Mouse (Mus musculus): ENCODE results near the gene Surf2. TPM values are rescaled to one million over a fixed set of nuclear protein-coding genes. Genes with fewer than 3 reads are reported as not detected.

Gene Surf2
- 31.4 and 37.8 TPM in 2 replicates for polyA plus RNA-seq (2021; fragmentation: Nextera tagmentation)
- long read RNA-seq, experiment 1, transcript Surf2-202 (5 exons, 740 nt) = minor isoform, 6 of 50 reads
- long read RNA-seq, experiment 1, transcript Surf2-201 (6 exons, 1,203 nt) = major isoform, 21 of 50 reads
- long read RNA-seq, experiment 1, partial matches to known transcripts = 2 of 50 reads
- long read RNA-seq, experiment 1, other reads (novel, unspliced or antisense) = 18 of 50 reads
- long read RNA-seq, experiment 2, transcript Surf2-201 (6 exons, 1,203 nt) = major isoform, 23 of 45 reads
- long read RNA-seq, experiment 2, transcript Surf2-202 (5 exons, 740 nt) = minor isoform, 6 of 45 reads
- long read RNA-seq, experiment 2, partial matches to known transcripts = 8 of 45 reads
- long read RNA-seq, experiment 2, other reads (novel, unspliced or antisense) = 8 of 45 reads

GRCm38 (mm10) chr2:26915927-26916728, at the start of gene Surf2, which contains the start of gene Surf1:
TSS of gene Surf2 (plus strand) at chr2:26916367.
TSS of gene Surf1 (minus strand) at chr2:26916530.

GRCm38 (mm10) chr2:26902467-26903220, 13.5 kb upstream of the Surf2 start, which contains the start of gene Surf6:
TSS of gene Surf6 (minus strand) at chr2:26902879.

GRCm38 (mm10) chr2:26910124-26910993, 5.8 kb upstream of the Surf2 start, which contains the start of the genes Med22 and Rpl7a:
TSS of gene Med22 (minus strand) at chr2:26910677.
TSS of gene Rpl7a (plus strand) at chr2:26910764.

GRCm38 (mm10) chr2:26933304-26934055, 17.3 kb downstream of the Surf2 start, which contains the start of the genes Surf4 and Stkld1:
TSS of gene Surf4 (minus strand) at chr2:26933928.
TSS of gene Stkld1 (plus strand) at chr2:26934047.

GRCm38 (mm10) chr2:26963923-26964723, 48.0 kb downstream of the Surf2 start, which contains the start of gene Rexo4:
TSS of gene Rexo4 (minus strand) at chr2:26964386.

Other genes with a start within 250 kb of the Surf2 start
- gene Lcn4, start 245.1 kb upstream of the Surf2 start, polyA plus RNA-seq (2021; fragmentation: Nextera tagmentation) = not detected in 2 replicates
- gene Abo, start 51.4 kb upstream of the Surf2 start, polyA plus RNA-seq (2021; fragmentation: Nextera tagmentation) = not detected in 2 replicates
- 6.3 and 7.2 TPM in 2 replicates for gene Surf6, start 13.5 kb upstream of the Surf2 start, polyA plus RNA-seq (2021; fragmentation: Nextera tagmentation)
- gene Med22, start 5.7 kb upstream of the Surf2 start, polyA plus RNA-seq (2021; fragmentation: Nextera tagmentation) = 49.3 and 51.7 TPM in 2 replicates
- gene Rpl7a, start 5.6 kb upstream of the Surf2 start, polyA plus RNA-seq (2021; fragmentation: Nextera tagmentation) = 264 and 364 TPM in 2 replicates
- 146 and 154 TPM in 2 replicates for gene Surf1, start 163 bp downstream of the Surf2 start, polyA plus RNA-seq (2021; fragmentation: Nextera tagmentation)
- gene Surf4, start 17.6 kb downstream of the Surf2 start, polyA plus RNA-seq (2021; fragmentation: Nextera tagmentation) = 57.1 and 82.6 TPM in 2 replicates
- gene Stkld1, start 17.7 kb downstream of the Surf2 start, polyA plus RNA-seq (2021; fragmentation: Nextera tagmentation) = 0.08 and 0.23 TPM in 2 replicates
- 33.9 and 41.7 TPM in 2 replicates for gene Rexo4, start 48.0 kb downstream of the Surf2 start, polyA plus RNA-seq (2021; fragmentation: Nextera tagmentation)
- 7.2 and 7.7 TPM in 2 replicates for gene Adamts13, start 57.0 kb downstream of the Surf2 start, polyA plus RNA-seq (2021; fragmentation: Nextera tagmentation)
- gene Cacfd1, start 93.6 kb downstream of the Surf2 start, polyA plus RNA-seq (2021; fragmentation: Nextera tagmentation) = 50.6 and 54.3 TPM in 2 replicates
- gene Slc2a6, start 111.6 kb downstream of the Surf2 start, polyA plus RNA-seq (2021; fragmentation: Nextera tagmentation) = 24.5 and 26.3 TPM in 2 replicates
- gene Mymk, start 155.8 kb downstream of the Surf2 start, polyA plus RNA-seq (2021; fragmentation: Nextera tagmentation) = 0.20 and 0.31 TPM in 2 replicates
- gene Adamtsl2, start 163.0 kb downstream of the Surf2 start, polyA plus RNA-seq (2021; fragmentation: Nextera tagmentation) = 21.2 and 33.4 TPM in 2 replicates
- gene Fam163b, start 226.1 kb downstream of the Surf2 start, polyA plus RNA-seq (2021; fragmentation: Nextera tagmentation) = 69.7 and 105 TPM in 2 replicates
- 0.26 and 0.27 TPM in 2 replicates for gene Dbh, start 248.9 kb downstream of the Surf2 start, polyA plus RNA-seq (2021; fragmentation: Nextera tagmentation)